Comparison of ENCODE assay signal across 15 mouse cellular contexts in the genomic region with DNA sequence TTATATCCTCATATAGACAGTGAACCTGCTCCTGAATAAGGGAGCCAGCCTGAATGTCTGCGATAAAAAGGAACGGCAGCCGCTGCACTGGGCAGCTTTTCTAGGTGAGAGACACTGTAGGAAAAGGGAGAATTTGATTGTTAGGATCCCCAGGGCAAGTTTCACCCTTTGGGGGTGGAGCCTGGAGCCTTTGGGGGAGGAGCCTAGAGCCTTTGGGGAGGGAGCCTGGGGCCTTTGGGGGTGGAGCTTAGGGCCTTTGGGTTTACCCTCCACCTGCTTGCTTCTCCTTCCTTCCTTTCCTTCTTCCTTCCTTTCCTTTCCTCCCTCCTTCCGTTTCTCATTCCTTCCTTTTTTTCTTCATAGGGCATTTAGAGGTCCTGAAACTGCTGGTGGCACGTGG. TPM values are rescaled to one million over a fixed set of nuclear protein-coding genes. Genes with fewer than 3 reads are reported as not detected.
A peak's percentile ranks its signal among the peaks of the same experiment; 100 is the strongest.
DNase-seq lines count a peak whose midpoint lies in the region; ATAC-seq and TF ChIP-seq lines count a peak whose summit lies in the region.
"Had no signal": no experiment of that assay in that cellular context is flagged by ENCODE, and none has a peak within 500 bp of the region (broad histone marks: within the 10 kb centered on the region; RNA-seq: fewer than 3 reads in every experiment).

No protein-coding gene starts in this region.

- peaks cover 5% of the 10 kb centered on the region; the same call in 1 of the 2 replicates for H3K4me1 ChIP-seq in lung, postnatal 0 days (ENCODE audit: insufficient read depth, low read depth, low read length)
- H3K4me1 ChIP-seq in forebrain, embryonic 12.5 days, result peaks cover 26% of the 10 kb centered on the region

- H3K36me3 ChIP-seq in lung, postnatal 0 days (ENCODE audit: insufficient read depth, low read length), result peaks cover 43% of the 10 kb centered on the region
- peaks cover 72% of the 10 kb centered on the region for H3K36me3 ChIP-seq in forebrain, embryonic 12.5 days (replicated peaks)

- no peak overlapping the region for H3K9ac ChIP-seq in lung, postnatal 0 days (replicated peaks; ENCODE audit: low read depth)
- no peak overlapping the region for H3K9ac ChIP-seq in forebrain, embryonic 12.5 days
- H3K9ac ChIP-seq: hindbrain, embryonic 13.5 days; liver, embryonic 15.5 days had no signal

- no peaks in the 10 kb centered on the region for H3K27me3 ChIP-seq in lung, postnatal 0 days (replicated peaks; ENCODE audit: insufficient read depth, low read length)
- no peaks in the 10 kb centered on the region for H3K27me3 ChIP-seq in forebrain, embryonic 12.5 days
- H3K27me3 ChIP-seq: hindbrain, embryonic 13.5 days; liver, embryonic 15.5 days had no signal

- DNase-seq in lung, postnatal 0 days (ENCODE audit: low spot score), result peak; percentile 21
- no peak for DNase-seq in lung, postnatal 25 days (ENCODE audit: low spot score)
- peak; percentile 60 for DNase-seq in NIH3T3 (ENCODE audit: low read depth)
- DNase-seq in natural killer cell, adult 2 months (ENCODE audit: low spot score in 2 of 2), result peak; percentile 17 to 33
- DNase-seq in left cerebral cortex, adult 9 months (ENCODE audit: low spot score in 2 of 2), result no peak
- no peak for DNase-seq in right cerebral cortex, adult 2 months (ENCODE audit: low spot score in 2 of 2)
- DNase-seq: heart, adult 2 months; spleen, adult 18-20 months; thymus, postnatal 25 days had no signal

- no peak for ATAC-seq in lung, postnatal 0 days
- ATAC-seq in granulocyte monocyte progenitor cell, adult 5-6 weeks (replicated peaks; ENCODE audit: poor library complexity, severe bottlenecking), result peak; percentile 47; the same call in 1 of the 2 replicates
- ATAC-seq in forebrain, embryonic 12.5 days (ENCODE audit: low FRiP score), result no peak

- no peaks in the 10 kb centered on the region for H3K9me3 ChIP-seq in lung, postnatal 0 days (ENCODE audit: low read length)
- no peaks in the 10 kb centered on the region for H3K9me3 ChIP-seq in forebrain, embryonic 12.5 days
- H3K9me3 ChIP-seq: hindbrain, embryonic 13.5 days; liver, embryonic 15.5 days had no signal

- WGBS in lung, postnatal 0 days, result 81% methylated on average over 5 of the region's 5 CpGs
- WGBS in forebrain, embryonic 12.5 days, result 87% methylated on average over 5 of the region's 5 CpGs

- TF ChIP-seq EP300 in lung, postnatal 0 days (IDR thresholded peaks at IDR 0.05), result no peak

- no peak overlapping the region for H3K27ac ChIP-seq in lung, postnatal 0 days (ENCODE audit: low read length)
- H3K27ac ChIP-seq in forebrain, embryonic 12.5 days, result no peak overlapping the region
- H3K27ac ChIP-seq: heart, adult 2 months; hindbrain, embryonic 13.5 days; liver, embryonic 15.5 days had no signal

- no peak for TF ChIP-seq CTCF in lung, postnatal 0 days (IDR thresholded peaks at IDR 0.05)

- H3K4me3 ChIP-seq in lung, postnatal 0 days (ENCODE audit: low read depth, low read length), result no peak overlapping the region
- H3K4me3 ChIP-seq in forebrain, embryonic 12.5 days (replicated peaks), result no peak overlapping the region
- H3K4me3 ChIP-seq: heart, adult 2 months; hindbrain, embryonic 13.5 days; liver, embryonic 15.5 days had no signal

- no peak overlapping the region for H3K4me2 ChIP-seq in lung, postnatal 0 days (replicated peaks; ENCODE audit: low read depth, low read length)
- no peak overlapping the region for H3K4me2 ChIP-seq in forebrain, embryonic 12.5 days
- H3K4me2 ChIP-seq: hindbrain, embryonic 13.5 days; liver, embryonic 15.5 days had no signal

RNA-seq across cellular contexts. Expression of a gene that starts 3.6 kb away (rescaled TPM):
- polyA plus RNA-seq in lung, postnatal 0 days (2015; fragmentation: Nextera tagmentation; extraction: Ambion mirVana), result 4.2 and 4.9 TPM in 2 replicates
- total RNA-seq in granulocyte monocyte progenitor cell, adult 5-6 weeks (2014; fragmentation: Nextera tagmentation), result 58.1 and 60.1 TPM in 2 replicates
- total RNA-seq in granulocyte monocyte progenitor cell, adult 5-6 weeks (2017), result 9.1 and 11.3 TPM in 2 replicates
- 11.3 and 13.9 TPM in 2 replicates for polyA plus RNA-seq in forebrain, embryonic 12.5 days (2016; fragmentation: Nextera tagmentation; extraction: Ambion mirVana)

RNA-seq across cellular contexts. Expression of a gene that starts 11.8 kb away (rescaled TPM):
- polyA plus RNA-seq in lung, postnatal 0 days (2015; fragmentation: Nextera tagmentation; extraction: Ambion mirVana), result 16.4 and 19.9 TPM in 2 replicates
- total RNA-seq in granulocyte monocyte progenitor cell, adult 5-6 weeks (2014; fragmentation: Nextera tagmentation), result 20.8 and 28.4 TPM in 2 replicates
- total RNA-seq in granulocyte monocyte progenitor cell, adult 5-6 weeks (2017), result 6.8 and 7.9 TPM in 2 replicates
- 24.2 and 25.5 TPM in 2 replicates for polyA plus RNA-seq in forebrain, embryonic 12.5 days (2016; fragmentation: Nextera tagmentation; extraction: Ambion mirVana)

RNA-seq across cellular contexts. Expression of a gene that starts 20.5 kb away (rescaled TPM):
- 0.15 TPM in 1 of 2 replicates, not detected in the other for polyA plus RNA-seq in lung, postnatal 0 days (2015; fragmentation: Nextera tagmentation; extraction: Ambion mirVana)
- total RNA-seq in granulocyte monocyte progenitor cell, adult 5-6 weeks (2014; fragmentation: Nextera tagmentation), result not detected in 2 replicates
- not detected in 2 replicates for total RNA-seq in granulocyte monocyte progenitor cell, adult 5-6 weeks (2017)
- polyA plus RNA-seq in forebrain, embryonic 12.5 days (2016; fragmentation: Nextera tagmentation; extraction: Ambion mirVana), result not detected in 2 replicates
- total RNA-seq: heart, adult 2 months; layer of hippocampus, postnatal 25 days had no signal
- polyA plus RNA-seq: forebrain, embryonic 11.5 days; heart, adult 2 months; hindbrain, embryonic 13.5 days had no signal

RNA-seq across cellular contexts. Expression of a gene that starts 30.7 kb away (rescaled TPM):
- polyA plus RNA-seq in lung, postnatal 0 days (2015; fragmentation: Nextera tagmentation; extraction: Ambion mirVana), result 48.6 and 54.7 TPM in 2 replicates
- 80.4 and 115 TPM in 2 replicates for total RNA-seq in granulocyte monocyte progenitor cell, adult 5-6 weeks (2014; fragmentation: Nextera tagmentation)
- total RNA-seq in granulocyte monocyte progenitor cell, adult 5-6 weeks (2017), result 58.6 and 60.5 TPM in 2 replicates
- polyA plus RNA-seq in forebrain, embryonic 12.5 days (2016; fragmentation: Nextera tagmentation; extraction: Ambion mirVana), result 141 and 155 TPM in 2 replicates

RNA-seq across cellular contexts. Expression of a gene that starts 30.9 kb away (rescaled TPM):
- polyA plus RNA-seq in lung, postnatal 0 days (2015; fragmentation: Nextera tagmentation; extraction: Ambion mirVana), result 31.3 and 32.2 TPM in 2 replicates
- 15.7 and 29.1 TPM in 2 replicates for total RNA-seq in granulocyte monocyte progenitor cell, adult 5-6 weeks (2014; fragmentation: Nextera tagmentation)
- 16.5 and 18.6 TPM in 2 replicates for total RNA-seq in granulocyte monocyte progenitor cell, adult 5-6 weeks (2017)
- 61.9 and 62.0 TPM in 2 replicates for polyA plus RNA-seq in forebrain, embryonic 12.5 days (2016; fragmentation: Nextera tagmentation; extraction: Ambion mirVana)

Comparison
In these comparisons a context has a peak if more than half of its experiments do, and no peak if none do; other contexts are left out.
1. DNase-seq: peak in lung, postnatal 0 days (single experiment), NIH3T3 (single experiment) and natural killer cell, adult 2 months (2 of 2); none in lung, postnatal 25 days (single experiment), left cerebral cortex, adult 9 months (0 of 2) and right cerebral cortex, adult 2 months (0 of 2).